Mouse (Mus musculus): ENCODE results near the gene Emilin2. TPM values are rescaled to one million over a fixed set of nuclear protein-coding genes. Genes with fewer than 3 reads are reported as not detected.

Emilin2 gene
- 1.4 TPM in 2 replicates for polyA plus RNA-seq (2015; fragmentation: Nextera tagmentation; extraction: Ambion mirVana)

GRCm38 (mm10) chr17:71311340-71312171 lies at the start of gene Emilin2:
Gene Emilin2, minus strand, starts transcription at chr17:71311978.
- Histone ChIP-seq H3K4me1 (replicated peaks; ENCODE audit: control insufficient read depth, insufficient read depth) (no peaks in the 10 kb centered on the region), H3K4me3 (ENCODE audit: low read depth, low read length) (peak within 1 kb of the TSS; percentile 54), H3K36me3 (ENCODE audit: control insufficient read depth, insufficient read depth, low read length) (no peaks in the 10 kb centered on the region), H3K27me3 (ENCODE audit: control insufficient read depth, insufficient read depth, low read length) (0 out of 2 replicates have a peak, but pooled peaks cover 3% of the 10 kb centered on the region), H3K9ac (ENCODE audit: low read length) (peak within 1 kb of the TSS; percentile 58), H3K27ac (replicated peaks) (no peak within 1 kb of the TSS), H3K9me3 (ENCODE audit: control insufficient read depth, low read length) (no peaks in the 10 kb centered on the region), H3K4me2 (replicated peaks; ENCODE audit: low read depth) (peak within 1 kb of the TSS; percentile 97)
- TF ChIP-seq CTCF (IDR thresholded peaks at IDR 0.05; ENCODE audit: low read depth) = peak; percentile 64
- TF ChIP-seq EP300 (optimal IDR thresholded peaks at IDR 0.05) = no peak
- ATAC-seq (ENCODE audit: low FRiP score, low TSS enrichment) = 0 out of 2 replicates have a peak, but pooled peaks have one; percentile 24
- 6% methylated on average over 20 of the region's 20 CpGs for WGBS
- no peak for DNase-seq (ENCODE audit: low spot score)

DNA sequence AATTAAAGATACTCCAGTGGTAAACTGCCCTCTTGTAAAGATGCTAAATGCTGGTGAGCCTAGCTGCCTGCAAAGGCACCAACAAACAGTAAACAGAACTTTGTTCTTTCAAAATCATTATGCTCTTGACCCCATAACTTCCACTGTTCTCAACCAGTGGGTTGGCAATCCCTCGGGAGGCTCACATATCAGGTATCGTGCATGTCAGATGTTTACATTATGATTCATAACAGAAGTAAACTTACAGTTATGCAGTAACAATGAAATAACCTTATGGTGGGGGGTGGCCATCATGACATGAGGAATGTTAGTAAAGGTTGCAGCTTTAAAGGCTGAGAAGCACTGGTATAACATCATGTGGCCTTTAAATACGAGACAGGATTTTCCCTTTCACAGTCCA lies 43.7 kb upstream of the Emilin2 start:
- Histone ChIP-seq H3K9me3 (ENCODE audit: control insufficient read depth, low read length) (no peaks in the 10 kb centered on the region), H3K27me3 (ENCODE audit: control insufficient read depth, insufficient read depth, low read length) (no peaks in the 10 kb centered on the region), H3K4me3 (ENCODE audit: low read depth, low read length) (no peak overlapping the region), H3K4me2 (replicated peaks; ENCODE audit: low read depth) (no peak overlapping the region), H3K27ac (replicated peaks) (no peak overlapping the region), H3K4me1 (replicated peaks; ENCODE audit: control insufficient read depth, insufficient read depth) (no peaks in the 10 kb centered on the region), H3K36me3 (ENCODE audit: control insufficient read depth, insufficient read depth, low read length) (peaks cover 2% of the 10 kb centered on the region; the same call in 1 of the 2 replicates), H3K9ac (ENCODE audit: low read length) (no peak overlapping the region)
- ATAC-seq (ENCODE audit: low FRiP score, low TSS enrichment) (no peak), DNase-seq (ENCODE audit: low spot score) (no peak)
- WGBS = 29% methylated on average over 3 of the region's 3 CpGs
- TF ChIP-seq EP300 (optimal IDR thresholded peaks at IDR 0.05) = no peak
- TF ChIP-seq CTCF (IDR thresholded peaks at IDR 0.05; ENCODE audit: low read depth) = no peak

DNA sequence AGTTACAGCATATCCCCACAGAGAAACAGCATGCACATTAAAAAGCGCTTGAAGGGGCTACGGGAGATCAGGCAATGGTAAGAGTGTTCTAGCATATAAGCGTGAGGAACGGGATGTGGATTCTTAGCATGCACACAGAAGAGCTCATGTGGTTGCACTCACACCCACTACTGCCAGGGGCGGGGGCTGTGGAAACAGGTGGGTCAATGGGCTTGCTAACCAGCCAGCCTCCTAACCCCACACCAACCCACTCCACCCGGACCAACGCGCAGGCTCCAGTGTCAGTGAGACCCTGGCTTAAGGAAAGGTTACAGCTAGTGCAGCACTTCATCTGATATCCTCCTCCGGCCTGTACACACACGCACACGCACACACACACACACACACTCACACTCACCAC lies 42.4 kb upstream of the Emilin2 start:
- Histone ChIP-seq H3K27me3 (ENCODE audit: control insufficient read depth, insufficient read depth, low read length) (no peaks in the 10 kb centered on the region), H3K9me3 (ENCODE audit: control insufficient read depth, low read length) (no peaks in the 10 kb centered on the region), H3K4me3 (ENCODE audit: low read depth, low read length) (no peak overlapping the region), H3K9ac (ENCODE audit: low read length) (no peak overlapping the region), H3K4me2 (replicated peaks; ENCODE audit: low read depth) (no peak overlapping the region), H3K36me3 (ENCODE audit: control insufficient read depth, insufficient read depth, low read length) (no peaks in the 10 kb centered on the region; the same call in 1 of the 2 replicates), H3K4me1 (replicated peaks; ENCODE audit: control insufficient read depth, insufficient read depth) (no peaks in the 10 kb centered on the region), H3K27ac (replicated peaks) (no peak overlapping the region)
- no peak for TF ChIP-seq EP300 (optimal IDR thresholded peaks at IDR 0.05)
- TF ChIP-seq CTCF (IDR thresholded peaks at IDR 0.05; ENCODE audit: low read depth) = no peak
- WGBS = 96% methylated on average over 11 of the region's 11 CpGs
- ATAC-seq (ENCODE audit: low FRiP score, low TSS enrichment) (no peak), DNase-seq (ENCODE audit: low spot score) (no peak)

DNA sequence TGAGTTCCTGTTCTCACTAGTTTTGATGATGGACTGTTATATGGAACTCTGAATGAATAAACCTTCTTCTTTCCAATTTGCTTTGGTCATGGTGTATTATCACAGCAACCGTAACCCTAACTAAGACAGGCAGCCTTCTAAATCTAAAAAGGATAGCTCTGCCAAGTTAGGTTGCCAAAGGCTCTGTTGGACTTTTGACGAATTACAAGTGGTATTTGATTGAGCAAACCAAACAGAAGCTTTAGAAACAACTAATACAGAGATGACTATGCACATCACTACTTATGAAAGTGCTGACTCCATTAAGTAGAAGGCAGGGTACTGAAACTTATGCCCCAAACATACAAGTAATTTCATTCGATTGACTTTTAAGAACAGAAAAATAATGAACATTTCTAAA lies 36.4 kb upstream of the Emilin2 start:
- Histone ChIP-seq H3K4me2 (replicated peaks; ENCODE audit: low read depth) (no peak overlapping the region), H3K9ac (ENCODE audit: low read length) (no peak overlapping the region), H3K27ac (replicated peaks) (no peak overlapping the region), H3K9me3 (ENCODE audit: control insufficient read depth, low read length) (no peaks in the 10 kb centered on the region), H3K4me3 (ENCODE audit: low read depth, low read length) (no peak overlapping the region), H3K36me3 (ENCODE audit: control insufficient read depth, insufficient read depth, low read length) (peaks cover 3% of the 10 kb centered on the region), H3K4me1 (replicated peaks; ENCODE audit: control insufficient read depth, insufficient read depth) (no peaks in the 10 kb centered on the region), H3K27me3 (ENCODE audit: control insufficient read depth, insufficient read depth, low read length) (no peaks in the 10 kb centered on the region)
- DNase-seq (ENCODE audit: low spot score) (no peak), ATAC-seq (ENCODE audit: low FRiP score, low TSS enrichment) (no peak)
- no peak for TF ChIP-seq CTCF (IDR thresholded peaks at IDR 0.05; ENCODE audit: low read depth)
- no peak for TF ChIP-seq EP300 (optimal IDR thresholded peaks at IDR 0.05)
- 93% methylated on average over 3 of the region's 3 CpGs for WGBS

GRCm38 (mm10) chr17:71342006-71342405 lies 30.2 kb upstream of the Emilin2 start:
- Histone ChIP-seq H3K9me3 (ENCODE audit: control insufficient read depth, low read length) (no peaks in the 10 kb centered on the region), H3K4me1 (replicated peaks; ENCODE audit: control insufficient read depth, insufficient read depth) (no peaks in the 10 kb centered on the region), H3K9ac (ENCODE audit: low read length) (no peak overlapping the region), H3K27ac (replicated peaks) (no peak overlapping the region), H3K27me3 (ENCODE audit: control insufficient read depth, insufficient read depth, low read length) (no peaks in the 10 kb centered on the region), H3K4me2 (replicated peaks; ENCODE audit: low read depth) (no peak overlapping the region), H3K36me3 (ENCODE audit: control insufficient read depth, insufficient read depth, low read length) (peaks cover 3% of the 10 kb centered on the region), H3K4me3 (ENCODE audit: low read depth, low read length) (no peak overlapping the region)
- TF ChIP-seq EP300 (optimal IDR thresholded peaks at IDR 0.05) = no peak
- no peak for TF ChIP-seq CTCF (IDR thresholded peaks at IDR 0.05; ENCODE audit: low read depth)
- WGBS = 88% methylated on average over 3 of the region's 3 CpGs
- DNase-seq (ENCODE audit: low spot score) (no peak), ATAC-seq (ENCODE audit: low FRiP score, low TSS enrichment) (no peak)

- over 99% methylated on average over 6 of the region's 6 CpGs for WGBS
- TF ChIP-seq CTCF (IDR thresholded peaks at IDR 0.05; ENCODE audit: low read depth) (no peak), EP300 (optimal IDR thresholded peaks at IDR 0.05) (no peak)
Measured at GRCm38 (mm10) chr17:71338627-71339026, 26.8 kb upstream of the Emilin2 start.

More at GRCm38 (mm10) chr17:71338627-71339026, 26.8 kb upstream of the Emilin2 start:
- Histone ChIP-seq H3K4me1 (replicated peaks; ENCODE audit: control insufficient read depth, insufficient read depth) (no peaks in the 10 kb centered on the region), H3K27ac (replicated peaks) (no peak overlapping the region), H3K4me2 (replicated peaks; ENCODE audit: low read depth) (no peak overlapping the region), H3K36me3 (ENCODE audit: control insufficient read depth, insufficient read depth, low read length) (no peaks in the 10 kb centered on the region; the same call in 1 of the 2 replicates), H3K4me3 (ENCODE audit: low read depth, low read length) (no peak overlapping the region), H3K9ac (ENCODE audit: low read length) (no peak overlapping the region), H3K9me3 (ENCODE audit: control insufficient read depth, low read length) (no peaks in the 10 kb centered on the region), H3K27me3 (ENCODE audit: control insufficient read depth, insufficient read depth, low read length) (no peaks in the 10 kb centered on the region)
- DNase-seq (ENCODE audit: low spot score) (no peak), ATAC-seq (ENCODE audit: low FRiP score, low TSS enrichment) (no peak)
